Mouse (Mus musculus): ENCODE measurements around the gene Grin1.

Gene Grin1

DNA sequence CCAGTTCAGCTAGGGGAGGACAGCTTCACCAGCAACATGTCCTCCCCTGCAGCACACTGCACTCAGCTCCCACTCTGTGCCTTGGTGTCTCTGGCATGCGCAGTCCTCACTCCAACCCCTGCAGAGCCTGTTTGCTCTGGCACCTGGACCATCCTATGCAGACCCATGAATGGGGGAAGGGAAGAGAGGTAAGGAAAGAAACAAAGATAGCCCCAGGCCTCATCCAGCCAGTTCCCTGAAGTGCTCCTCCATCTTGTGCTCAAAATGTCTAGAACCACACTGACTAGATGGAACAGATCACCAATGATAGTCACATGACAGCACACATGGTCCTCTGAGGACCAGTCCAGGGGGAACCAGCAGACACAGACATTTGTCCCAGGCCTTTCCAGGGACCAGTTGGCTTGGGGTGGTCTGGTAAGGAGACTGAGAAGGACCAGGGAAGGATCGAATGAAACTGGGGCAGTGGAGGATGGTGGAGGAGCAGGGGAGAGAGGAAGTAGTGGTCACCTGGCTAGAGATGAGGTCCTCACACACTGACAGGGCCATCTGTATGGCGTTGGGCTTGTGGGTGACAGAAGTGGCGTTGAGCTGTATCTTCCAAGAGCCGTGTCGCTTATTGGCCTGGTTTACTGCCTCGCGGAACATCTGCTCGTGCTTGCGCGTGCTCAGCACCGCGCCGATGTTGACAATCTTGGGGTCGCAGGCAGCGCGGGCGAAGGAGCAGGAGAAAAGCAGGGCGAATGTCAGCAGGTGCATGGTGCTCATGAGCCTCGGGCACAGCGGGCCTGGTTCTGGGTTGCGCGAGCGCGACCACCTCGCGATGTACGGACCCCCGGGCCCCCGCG lies 644 bp downstream of the Grin1 start:
- peak; percentile 77 for DNase-seq (ENCODE audit: low read depth, low spot score)

DNA sequence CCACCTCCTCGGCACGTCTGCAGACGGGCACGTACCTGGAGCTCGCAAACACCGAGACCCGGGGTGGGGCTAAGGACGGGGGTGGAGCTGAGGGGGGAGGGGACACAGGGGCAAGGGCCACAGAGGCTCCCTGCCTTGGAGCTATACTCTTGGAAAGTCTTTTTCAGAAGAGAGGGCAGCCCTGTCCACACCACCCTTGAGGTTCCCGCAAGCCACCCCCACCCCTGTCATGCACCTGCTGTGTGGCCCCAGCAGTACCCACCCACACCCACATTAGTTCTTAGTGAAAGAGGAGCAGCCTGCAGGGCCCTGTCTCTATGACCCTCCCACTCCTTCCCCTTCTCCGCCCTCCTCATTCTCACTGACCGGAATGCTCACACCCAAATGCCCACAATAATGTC lies 7.5 kb downstream of the Grin1 start:
- no peak for DNase-seq (ENCODE audit: low read depth, low spot score)

DNA sequence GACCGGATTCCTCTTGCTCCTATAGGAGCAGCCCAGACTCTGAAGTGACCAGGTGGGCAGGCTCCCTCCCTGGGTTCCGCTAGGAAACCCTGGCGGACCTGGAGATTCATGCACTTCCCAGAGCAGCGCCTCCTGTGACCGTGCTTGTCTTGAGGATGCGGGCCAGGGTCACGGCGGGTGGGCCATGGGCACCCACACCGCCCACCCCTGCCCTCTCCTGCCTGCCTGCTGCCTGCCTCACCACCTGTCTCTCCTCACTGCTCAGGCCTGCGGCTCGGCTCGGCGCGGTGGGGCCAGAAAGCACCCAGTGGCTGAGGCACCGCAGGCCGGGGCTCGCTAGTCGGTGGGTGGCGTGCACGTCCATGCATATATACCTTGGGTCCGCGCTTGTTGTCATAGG lies 8.0 kb downstream of the Grin1 start:
- no peak for DNase-seq (ENCODE audit: low read depth, low spot score)

DNA sequence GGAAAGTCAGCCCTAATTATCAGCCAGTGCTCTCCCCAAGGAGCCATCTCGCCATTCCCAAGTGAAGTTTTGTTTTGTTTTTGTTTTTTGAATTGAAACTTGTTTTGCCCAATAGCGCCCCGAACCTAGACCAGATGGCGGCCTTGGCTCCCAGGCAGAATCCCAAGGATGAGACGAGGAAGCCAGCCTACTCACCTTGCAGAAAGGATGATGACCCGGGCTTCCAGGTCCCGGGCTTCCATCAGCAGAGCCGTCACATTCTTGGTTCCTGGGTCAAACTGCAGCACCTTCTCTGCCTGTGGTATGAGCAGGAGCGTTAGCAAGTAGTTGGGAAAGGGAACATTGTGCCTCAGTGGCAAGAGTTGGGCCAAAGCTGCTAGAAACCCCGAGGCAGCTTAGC lies 8.8 kb downstream of the Grin1 start:
- no peak for DNase-seq (ENCODE audit: low read depth, low spot score)

DNA sequence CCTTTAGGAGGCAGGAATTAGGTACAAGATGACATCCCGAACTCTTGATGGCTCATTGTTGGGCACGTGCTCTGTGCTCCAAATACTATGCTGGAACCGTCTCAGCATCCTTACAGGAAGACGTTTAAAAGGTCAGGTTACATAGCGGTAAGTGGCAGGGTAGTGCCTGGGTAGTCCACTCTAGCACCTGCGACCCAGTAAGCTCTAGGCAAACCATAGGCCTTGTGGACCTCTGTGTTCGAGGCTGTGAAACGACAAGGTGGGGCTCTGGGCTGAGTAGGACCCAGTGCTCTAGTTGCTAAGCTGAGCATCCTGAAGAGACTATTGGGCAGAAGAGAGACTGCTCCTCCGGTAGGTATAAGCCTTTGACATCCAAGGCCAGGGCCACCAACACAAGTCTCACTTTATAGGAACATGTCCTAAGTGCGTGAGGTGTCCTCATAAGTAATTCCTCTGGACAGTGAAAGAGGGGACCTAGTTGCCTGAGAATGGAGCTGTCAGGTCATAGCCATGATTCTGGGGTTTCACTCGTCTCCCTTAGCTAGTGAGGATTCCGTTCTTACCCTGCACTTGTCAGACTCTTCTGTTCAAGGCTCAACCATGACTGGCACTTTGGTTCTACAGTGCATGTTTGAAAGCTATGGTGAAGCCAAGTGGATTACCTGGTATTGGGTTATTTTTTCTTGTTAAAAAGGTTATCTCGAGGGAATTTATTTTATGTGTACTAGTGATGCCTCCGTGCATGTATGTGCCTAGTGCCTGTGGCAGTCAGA lies 13.2 kb downstream of the Grin1 start:
- DNase-seq (ENCODE audit: low read depth, low spot score), result no peak

DNA sequence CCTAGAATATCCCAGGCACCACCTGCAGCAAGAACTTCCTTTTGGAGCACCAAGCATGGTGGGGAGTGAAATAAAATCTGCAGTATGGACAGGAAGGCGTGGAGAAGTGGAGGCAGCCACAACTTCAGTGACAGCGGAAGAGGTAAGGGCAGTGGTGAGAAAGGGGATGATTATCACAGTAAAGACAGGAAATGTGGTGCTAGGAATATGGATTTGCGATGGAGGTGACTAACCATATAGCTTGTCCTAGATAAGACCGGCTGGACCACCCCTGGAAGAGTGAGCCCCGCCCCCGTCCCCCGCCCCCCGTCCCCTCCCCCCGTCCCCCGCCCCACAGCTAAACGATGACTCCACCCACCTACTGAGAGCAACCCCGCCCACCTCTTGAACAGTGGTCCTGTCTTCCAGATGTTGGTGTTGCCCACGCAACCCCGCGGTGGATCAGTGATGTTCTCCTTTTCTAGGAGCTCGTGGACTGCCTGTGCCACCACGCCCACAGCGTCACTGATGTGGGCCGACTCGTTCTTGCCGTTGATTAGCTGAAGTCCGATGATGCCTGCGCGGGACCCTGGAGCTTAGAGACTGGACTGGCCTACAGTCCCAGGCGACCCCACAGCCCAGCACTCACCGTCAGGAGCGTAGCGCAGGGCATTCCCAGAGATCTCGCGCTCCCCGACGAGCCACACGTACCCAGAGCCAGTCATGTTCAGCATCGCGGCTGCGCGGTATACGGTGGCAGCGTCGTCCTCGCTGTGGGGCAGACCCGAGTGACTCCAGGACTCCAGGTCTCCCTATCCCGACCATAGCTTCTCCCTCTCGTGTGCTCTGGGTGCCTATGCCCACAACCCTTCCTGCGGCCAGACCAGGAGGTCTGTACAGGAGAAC lies 14.1 kb downstream of the Grin1 start:
- no peak for DNase-seq (ENCODE audit: low read depth, low spot score)

DNA sequence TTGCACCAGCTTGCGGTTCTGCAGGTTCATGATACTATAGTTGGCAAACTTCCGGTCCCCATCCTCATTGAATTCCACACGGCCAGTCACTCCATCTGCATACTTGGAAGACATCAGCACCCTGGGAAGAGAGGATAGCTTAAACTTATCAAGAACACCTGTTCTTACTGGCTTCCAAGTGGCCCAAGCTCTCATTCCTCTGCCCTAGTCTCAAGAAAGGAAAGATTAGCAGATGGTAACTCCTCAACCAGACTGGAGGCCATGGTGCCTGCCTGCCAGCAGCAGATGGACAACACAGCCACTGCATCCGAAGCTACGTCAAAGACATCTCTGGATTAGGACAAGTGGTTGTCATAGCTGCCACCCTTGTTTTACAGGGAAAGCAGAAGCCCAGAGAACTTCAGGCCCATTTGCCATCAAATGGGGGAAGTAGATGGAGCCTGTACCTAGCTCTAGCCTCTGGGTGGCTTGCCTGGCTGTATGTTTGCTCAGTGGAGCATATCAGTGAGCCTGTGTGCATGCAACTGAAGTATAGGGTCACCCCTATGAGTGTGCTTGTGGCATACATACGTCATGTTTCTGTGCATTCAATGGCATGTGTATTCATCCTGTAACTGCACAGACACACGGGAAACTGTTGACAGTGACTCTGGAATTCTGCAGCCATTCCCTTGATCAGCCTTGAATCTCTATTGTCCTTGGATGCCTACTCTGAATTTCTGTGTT lies 14.9 kb downstream of the Grin1 start:
- no peak for DNase-seq (ENCODE audit: low read depth, low spot score)

DNA sequence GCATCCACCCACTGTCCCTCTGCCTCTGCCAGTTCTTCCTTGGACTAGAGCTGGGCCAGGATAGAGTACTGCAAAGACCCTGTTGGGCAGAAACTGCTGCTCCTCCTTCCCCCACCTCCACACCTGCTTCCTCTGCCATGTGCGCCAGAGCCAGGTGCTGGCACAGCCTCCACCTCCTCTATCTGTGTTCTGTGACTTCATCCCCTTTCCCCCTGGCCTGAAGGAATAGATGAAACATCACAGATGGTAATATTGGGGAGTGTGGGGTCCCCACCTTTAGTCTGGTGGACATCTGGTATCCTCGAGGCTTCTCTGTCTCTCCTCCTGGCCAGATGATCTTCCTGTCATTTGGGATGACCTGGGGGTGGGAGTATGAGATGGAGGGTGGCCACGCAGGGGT lies 15.5 kb downstream of the Grin1 start:
- no peak for DNase-seq (ENCODE audit: low read depth, low spot score)

DNA sequence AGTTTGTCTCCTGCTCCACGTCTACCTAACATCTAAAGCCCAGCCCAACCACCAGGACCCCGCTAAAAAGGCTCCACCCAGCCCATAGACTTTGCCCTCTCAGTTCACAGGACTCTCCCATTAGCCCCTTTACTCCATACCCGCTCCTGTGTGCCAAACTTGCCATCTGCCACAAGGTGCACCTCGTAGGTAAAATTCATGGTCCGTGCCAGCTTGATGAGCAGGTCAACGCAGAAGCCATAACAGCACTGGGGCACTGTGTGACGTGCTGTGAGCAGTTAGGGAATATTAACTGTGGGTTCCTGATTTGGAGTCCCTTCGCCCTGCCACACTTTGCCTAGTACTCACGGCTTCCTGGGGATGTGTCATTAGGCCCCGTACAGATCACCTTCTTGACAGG lies 20.9 kb downstream of the Grin1 start:
- no peak for DNase-seq (ENCODE audit: low read depth, low spot score)

DNA sequence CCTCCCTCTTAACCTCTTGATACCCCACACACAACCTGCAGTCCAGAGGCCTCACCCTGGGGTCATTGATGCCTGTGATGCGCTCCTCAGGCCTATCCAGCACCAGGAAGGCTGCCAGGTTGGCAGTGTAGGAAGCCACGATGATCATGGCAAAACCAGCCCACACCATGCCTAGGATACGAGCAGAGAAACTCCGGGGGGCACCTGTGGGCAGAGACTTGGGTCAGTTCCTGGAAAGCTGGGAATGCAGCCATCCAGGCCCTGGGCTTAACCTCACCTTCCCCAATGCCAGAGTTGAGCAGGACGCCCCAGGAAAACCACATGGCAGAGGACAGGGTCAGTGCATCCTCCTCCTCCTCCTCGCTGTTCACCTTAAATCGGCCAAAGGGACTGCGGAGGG lies 21.9 kb downstream of the Grin1 start:
- DNase-seq (ENCODE audit: low read depth, low spot score), result no peak

DNA sequence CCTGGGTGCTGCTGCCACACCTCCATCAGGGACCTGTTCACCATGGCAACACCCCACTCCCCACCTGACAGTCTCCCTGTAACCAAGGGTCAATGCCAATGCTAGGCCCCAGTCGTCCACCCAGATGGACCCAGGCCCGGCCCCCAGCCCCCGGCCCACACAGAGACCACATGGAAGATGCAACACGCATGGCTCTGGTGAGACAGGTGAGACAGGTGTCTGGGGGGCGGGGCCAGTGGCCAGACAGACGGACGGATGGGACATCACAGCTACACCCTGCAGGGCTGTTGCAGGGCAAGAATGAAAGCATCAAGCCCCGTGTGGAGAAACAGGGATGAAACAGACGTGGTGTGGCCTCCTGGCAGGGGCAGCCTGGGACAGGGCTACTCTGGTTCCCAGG lies 25.3 kb downstream of the Grin1 start:
- no peak for DNase-seq (ENCODE audit: low read depth, low spot score)

DNA sequence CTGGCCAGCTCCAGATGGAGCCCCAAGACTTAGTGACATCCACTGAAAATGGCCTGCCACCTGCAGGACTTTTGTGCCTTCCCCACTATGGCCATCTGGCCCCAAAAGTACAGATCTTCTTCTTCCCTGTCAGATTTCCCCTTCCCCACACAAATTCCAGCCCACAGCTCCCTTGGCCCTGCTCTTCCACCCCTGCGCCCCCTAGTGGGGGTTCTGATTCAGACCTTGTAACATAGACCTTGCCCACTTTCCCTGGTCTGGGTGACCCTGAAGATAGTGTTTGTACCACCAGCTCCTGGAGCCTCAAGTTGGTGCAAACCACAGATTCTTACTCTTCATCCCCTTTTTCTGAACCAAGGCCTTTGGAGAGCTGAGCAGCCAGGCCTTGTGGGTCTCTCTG lies 26.1 kb downstream of the Grin1 start:
- no peak for DNase-seq (ENCODE audit: low read depth, low spot score)

DNA sequence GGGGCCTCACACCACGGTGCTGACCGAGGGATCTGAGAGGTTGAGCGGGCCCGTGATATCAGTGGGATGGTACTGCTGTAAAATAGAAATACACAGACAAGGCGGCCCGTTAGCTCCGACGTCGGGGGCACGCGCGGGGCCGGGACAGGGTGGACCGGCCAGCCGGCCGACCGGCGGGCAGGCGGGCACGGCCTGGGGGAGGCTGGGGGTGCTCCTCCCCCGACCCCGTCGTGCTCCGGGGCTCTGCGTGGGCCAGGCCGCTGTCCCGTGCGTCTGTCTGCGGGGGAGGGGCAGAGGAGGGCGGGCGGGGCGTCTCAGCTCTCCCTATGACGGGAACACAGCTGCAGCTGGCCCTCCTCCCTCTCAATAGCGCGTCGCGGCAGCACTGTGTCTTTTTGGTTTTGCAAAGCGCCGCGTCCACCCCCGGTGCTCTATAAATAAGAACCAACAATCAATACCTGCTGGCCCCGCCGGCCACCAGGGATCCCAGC lies 26.9 kb downstream of the Grin1 start:
- DNase-seq (ENCODE audit: low read depth, low spot score), result no peak

DNA sequence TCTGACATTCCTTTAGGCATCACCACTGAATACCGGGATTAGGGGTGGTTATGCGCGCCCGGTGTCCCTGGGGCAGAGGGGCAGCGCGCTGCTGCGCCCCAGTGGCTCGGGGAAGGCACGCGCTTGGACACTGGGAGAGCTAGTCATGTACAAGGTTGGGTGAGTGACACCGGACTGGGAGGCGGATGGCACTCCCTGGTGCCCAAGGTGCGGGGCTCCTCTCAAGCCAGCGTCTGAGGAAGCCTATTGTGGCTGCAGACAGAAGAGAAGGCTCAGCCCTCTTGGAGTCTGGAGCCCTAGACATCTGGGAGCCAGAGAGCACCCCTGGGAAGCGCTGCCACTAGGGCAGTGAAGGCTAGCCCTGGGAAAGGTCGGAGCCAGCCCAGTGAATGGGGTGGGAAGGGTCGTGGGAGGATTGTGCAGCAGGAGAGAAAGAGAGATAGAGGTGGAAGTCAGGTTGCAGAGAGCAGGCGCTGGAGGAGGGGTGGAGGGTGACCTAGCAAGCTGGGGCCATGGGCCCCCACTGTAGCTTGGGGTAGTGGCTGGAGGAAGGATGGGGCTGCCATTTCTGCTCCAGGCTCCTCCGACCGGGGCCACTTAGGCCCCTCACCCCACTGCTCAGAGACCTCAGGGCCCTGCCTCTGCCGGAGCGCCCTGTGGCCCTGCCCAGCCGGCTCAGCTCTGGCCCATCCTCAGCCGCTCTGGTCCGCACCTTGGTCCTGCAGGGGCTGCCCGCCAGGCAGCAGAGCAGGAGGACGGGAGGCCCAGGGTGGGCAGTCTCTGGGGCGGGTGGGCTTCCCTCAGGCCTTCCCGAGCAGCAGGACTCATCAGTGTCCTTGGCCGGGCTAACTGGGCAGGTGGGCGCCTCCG lies 27.6 kb downstream of the Grin1 start:
- DNase-seq (ENCODE audit: low read depth, low spot score), result no peak

DNA sequence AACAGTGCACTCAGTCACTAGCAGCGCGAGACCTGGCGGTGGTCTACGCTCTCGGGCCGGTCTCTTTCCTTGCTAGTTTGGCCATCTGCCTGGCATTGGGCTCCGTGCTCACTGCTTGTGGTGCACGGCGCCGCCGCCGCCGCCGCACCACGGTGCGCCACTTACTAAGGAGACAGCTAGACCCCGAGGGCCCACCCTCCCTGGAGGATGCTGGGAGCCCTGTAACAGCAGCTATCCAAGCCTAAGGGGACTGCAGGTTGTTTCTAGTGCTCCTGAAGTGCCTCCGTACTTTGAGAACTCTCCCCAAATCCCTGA lies 28.2 kb downstream of the Grin1 start:
- no peak for DNase-seq (ENCODE audit: low read depth, low spot score)

DNA sequence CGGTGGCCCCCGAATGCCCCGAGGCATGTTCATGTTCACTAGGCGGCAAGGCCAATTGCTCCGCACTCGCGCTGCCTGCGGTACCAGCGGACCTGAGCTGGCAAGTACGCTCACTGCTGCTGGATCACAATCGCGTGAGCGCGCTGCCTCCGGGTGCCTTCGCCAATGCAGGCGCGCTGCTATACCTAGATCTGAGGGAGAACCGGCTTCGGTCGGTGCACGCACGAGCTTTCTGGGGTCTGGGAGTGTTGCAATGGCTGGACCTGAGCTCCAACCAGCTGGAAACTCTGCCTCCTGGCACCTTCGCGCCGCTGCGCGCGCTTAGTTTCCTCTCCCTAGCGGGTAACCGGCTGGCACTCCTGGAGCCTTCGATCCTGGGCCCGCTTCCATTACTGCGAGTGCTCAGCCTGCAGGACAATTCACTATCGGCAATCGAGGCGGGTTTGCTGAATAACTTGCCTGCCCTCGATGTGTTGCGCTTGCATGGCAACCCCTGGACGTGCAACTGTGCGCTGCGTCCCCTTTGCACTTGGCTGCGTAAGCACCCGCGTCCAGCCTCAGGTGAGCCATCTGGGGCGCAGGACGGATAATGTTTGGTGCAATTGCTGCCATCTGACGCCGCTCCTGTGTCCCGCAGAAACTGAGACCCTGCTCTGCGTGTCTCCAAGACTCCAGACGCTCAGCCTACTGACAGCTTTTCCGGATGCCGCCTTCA lies 28.7 kb downstream of the Grin1 start:
- DNase-seq (ENCODE audit: low read depth, low spot score), result no peak

DNA sequence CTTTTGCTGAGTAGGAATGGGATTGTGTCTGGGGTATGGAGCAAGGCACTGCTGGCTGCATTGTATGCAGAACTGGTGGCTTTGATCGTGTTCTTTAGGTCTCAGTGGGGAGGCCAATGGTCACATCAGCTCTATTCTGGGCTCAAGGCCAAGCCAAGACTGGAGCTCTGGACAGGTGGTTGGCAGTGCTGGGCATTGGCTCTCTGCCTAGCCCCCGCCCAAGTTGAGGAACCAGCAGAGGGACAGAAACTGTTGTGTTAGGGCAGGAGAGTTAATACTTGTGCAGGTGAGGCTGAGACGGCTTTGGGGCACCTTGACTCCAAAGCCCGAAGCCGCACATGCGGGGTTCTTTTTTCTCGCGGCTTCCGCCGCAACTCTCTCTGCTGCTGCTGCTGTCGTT lies 29.3 kb downstream of the Grin1 start, which contains the start of gene Lrrc26:
Gene Lrrc26 (plus strand): TSS at position 265 of the 400 bp plus-strand sequence.
- DNase-seq (ENCODE audit: low read depth, low spot score), result no peak

DNA sequence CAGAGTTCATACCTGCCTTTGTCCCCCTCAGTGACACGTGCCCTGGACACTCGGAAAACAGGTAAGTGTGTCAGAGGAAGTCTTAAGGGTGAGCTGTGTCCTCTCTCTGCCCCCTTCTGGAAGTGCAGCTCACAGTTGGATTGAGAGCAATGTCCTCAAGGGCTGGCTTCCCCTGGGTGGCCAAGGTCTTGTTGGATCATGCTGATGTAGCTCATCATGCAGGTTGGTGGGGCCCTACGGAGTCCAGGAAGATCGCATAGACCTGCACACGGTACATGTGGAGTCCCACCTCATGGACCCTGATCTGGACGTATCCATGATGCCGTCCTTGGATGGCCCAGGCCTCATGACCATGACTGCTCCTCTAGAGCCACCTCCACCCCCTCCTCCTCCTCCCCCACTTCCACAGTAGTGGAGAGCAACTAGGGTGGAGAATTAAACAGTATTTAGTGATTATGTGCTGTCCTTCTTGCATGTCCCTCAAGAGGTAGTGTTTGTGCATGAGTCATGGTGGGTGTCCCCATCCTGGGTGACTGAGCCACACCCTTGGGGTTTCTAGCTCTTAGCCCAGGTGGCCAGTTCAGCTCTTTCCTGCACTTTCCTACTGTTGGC lies 30.1 kb downstream of the Grin1 start:
- no peak for DNase-seq (ENCODE audit: low read depth, low spot score)

DNA sequence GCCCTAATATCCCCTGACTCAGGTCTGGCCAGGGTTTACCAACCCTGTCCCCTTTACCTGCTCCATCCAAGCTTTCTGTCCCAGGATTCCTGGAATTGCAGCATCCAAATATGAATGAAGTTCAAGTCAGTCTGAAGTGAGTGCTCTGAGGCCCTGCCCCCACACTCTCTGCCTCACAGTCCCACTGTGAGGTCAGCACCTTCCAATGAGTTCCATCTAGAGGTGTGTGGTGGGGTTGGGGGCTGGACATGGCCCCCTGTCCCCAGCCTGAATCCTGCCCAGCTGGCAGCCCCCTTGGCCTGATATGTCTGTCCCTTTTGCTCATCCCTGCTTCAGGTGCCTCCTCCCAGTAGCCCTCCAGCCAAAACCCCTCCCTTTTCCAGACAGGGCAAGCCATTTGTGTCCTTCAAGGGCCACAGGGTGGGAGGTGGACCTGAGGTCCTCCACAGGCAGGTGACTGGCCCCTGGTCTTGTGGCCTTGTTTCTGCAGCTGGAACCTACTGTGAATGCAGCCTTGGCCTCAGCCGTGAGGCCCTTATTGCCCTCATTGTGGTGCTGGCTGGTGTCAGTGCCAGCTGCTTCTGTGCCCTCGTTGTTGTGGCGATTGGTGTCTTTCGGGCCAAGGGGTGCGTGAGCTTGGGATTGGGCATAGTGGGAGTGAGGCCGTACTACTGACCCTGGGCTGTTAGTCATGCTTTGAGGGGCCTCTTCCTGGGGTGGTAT lies 30.9 kb downstream of the Grin1 start, which contains the start of gene Tmem210:
Gene Tmem210 (plus strand): TSS at position 219 of the 723 bp plus-strand sequence.
- no peak for DNase-seq (ENCODE audit: low read depth, low spot score)

Data from telencephalon, adult 2 months (tissue).